Mouse (Mus musculus) MEL (cell line): ENCODE results near the gene Map1b.

Source experiments
- CTCF ChIP-seq, 3 experiments: IDR thresholded peaks in 2 of 3; conservative IDR thresholded peaks in 1 of 3; 2 replicates each; pipeline ENCODE4 v1.5.1; 2011 to 2012; ENCODE audit warnings: low read length in 3 of 3, low read depth in 2 of 3, mild to moderate bottlenecking in 2 of 3, improper control_type of control experiment in 1 of 3, inconsistent platforms in 1 of 3, mixed read lengths in 1 of 3, moderate library complexity in 1 of 3; ENCODE audit not compliant: control insufficient read depth in 1 of 3, insufficient read depth in 1 of 3, poor library complexity in 1 of 3, severe bottlenecking in 1 of 3
- E2F4 ChIP-seq: IDR thresholded peaks from 2 replicates; pipeline ENCODE4 v1.6.1; 2011; ENCODE audit warnings: low read depth, low read length, improper control_type of control experiment, borderline replicate concordance
- EP300 ChIP-seq, 2 experiments: IDR thresholded peaks; 2 replicates each; pipeline ENCODE4 v1.6.1; 2011; ENCODE audit warnings: improper control_type of control experiment in 2 of 2, low read length in 2 of 2, low read depth in 1 of 2, mild to moderate bottlenecking in 1 of 2
- MEF2A ChIP-seq: IDR thresholded peaks from 2 replicates; pipeline ENCODE4 v1.6.1; 2014; ENCODE audit warnings: low read depth, mild to moderate bottlenecking, inconsistent platforms, low read length, improper control_type of control experiment; ENCODE audit not compliant: poor library complexity, insufficient replicate concordance, severe bottlenecking; ENCODE audit errors: extremely low read depth
- NELFE ChIP-seq: IDR thresholded peaks from 2 replicates; pipeline ENCODE4 v1.6.1; 2011; ENCODE audit warnings: low read depth, low read length, improper control_type of control experiment
- POLR2A ChIP-seq, 2 experiments: IDR thresholded peaks; 2 replicates each; pipeline ENCODE4 v1.6.1; 2011 to 2012; ENCODE audit warnings: low read length in 2 of 2, mild to moderate bottlenecking in 2 of 2, control low read depth in 1 of 2, improper control_type of control experiment in 1 of 2, low read depth in 1 of 2, moderate library complexity in 1 of 2; ENCODE audit not compliant: control insufficient read depth in 1 of 2, insufficient read depth in 1 of 2, poor library complexity in 1 of 2
- POLR2AphosphoS5 ChIP-seq: IDR thresholded peaks from 2 replicates; pipeline ENCODE4 v1.6.1; 2012; ENCODE audit warnings: low read depth, borderline replicate concordance, mild to moderate bottlenecking, inconsistent platforms, low read length, moderate library complexity, mixed read lengths
- USF1 ChIP-seq: IDR thresholded peaks from 2 replicates; pipeline ENCODE4 v1.6.1; 2014; ENCODE audit warnings: low read depth, mild to moderate bottlenecking, inconsistent platforms, low read length, improper control_type of control experiment, moderate library complexity
- ZNF384 ChIP-seq: IDR thresholded peaks from 2 replicates; pipeline ENCODE4 v1.6.1; 2012; ENCODE audit warnings: low read depth, mild to moderate bottlenecking, inconsistent platforms, low read length, improper control_type of control experiment

GRCm38 (mm10) chr13:99513990-99514389 lies 2.4 kb downstream of the Map1b start:
- TF ChIP-seq E2F4, result no peak
- no peak for TF ChIP-seq EP300 (IDR thresholded peaks at IDR 0.05; ENCODE audit: low read depth in 1 of 2, low read length in 2 of 2)
- no peak for TF ChIP-seq POLR2A (IDR thresholded peaks at IDR 0.05; ENCODE audit: control insufficient read depth in 1 of 2, insufficient read depth in 1 of 2, low read depth in 1 of 2, low read length in 2 of 2, poor library complexity in 1 of 2)
- TF ChIP-seq NELFE, result no peak
- TF ChIP-seq CTCF (IDR thresholded peaks at IDR 0.05 in 2 of 3, conservative IDR thresholded peaks at IDR 0.05 in 1 of 3; ENCODE audit: control insufficient read depth in 1 of 3, insufficient read depth in 1 of 3, low read depth in 2 of 3, low read length in 3 of 3, poor library complexity in 1 of 3, severe bottlenecking in 1 of 3), result no peak
- TF ChIP-seq MEF2A, result no peak
- no peak for TF ChIP-seq ZNF384
- no peak for TF ChIP-seq USF1
- no peak for TF ChIP-seq POLR2AphosphoS5
